Mouse (Mus musculus): Measurements from ENCODE around the gene Ap3m1.

- TF ChIP-seq HCFC1 (IDR thresholded peaks at IDR 0.05; ENCODE audit: borderline replicate concordance, insufficient read depth, low read length) (no peak), ZNF384 (IDR thresholded peaks at IDR 0.05; ENCODE audit: low read depth, low read length) (no peak), ZC3H11A (IDR thresholded peaks at IDR 0.05; ENCODE audit: borderline replicate concordance, low read depth, low read length) (no peak), MAFK (IDR thresholded peaks at IDR 0.05; ENCODE audit: insufficient read depth, low read depth, low read length) (no peak), CHD2 (IDR thresholded peaks at IDR 0.05; ENCODE audit: low read depth, low read length) (no peak)
These were observed 54.8 kb downstream of the Ap3m1 start for GRCm38 (mm10) chr14:20997548-20997947.
